Mouse (Mus musculus) hindbrain, embryonic 16.5 days (tissue): ENCODE results near the gene Tdgf1. TPM values are rescaled to one million over a fixed set of nuclear protein-coding genes. Genes with fewer than 3 reads are reported as not detected.

Experiments used
- ATAC-seq: fragments of 200-750 bp; cut with Nextera tagmentation; 2 replicates; pipeline ENCODE4 v1.8.0; 2017; ENCODE audit warnings: moderate TSS enrichment, moderate library complexity
- H3K27ac ChIP-seq: fragments of 300-500 bp; sonication (generic); 2 replicates; pipeline ENCODE4 v1.5.1; 2014; ENCODE audit warnings: low read depth, mild to moderate bottlenecking, control low read depth, low read length, moderate library complexity
- H3K27me3 ChIP-seq: fragments of 300-500 bp; sonication (generic); replicated peaks from 2 replicates; pipeline ENCODE4 v1.6.1; 2014; ENCODE audit warnings: low read length; ENCODE audit not compliant: control insufficient read depth, insufficient read depth
- H3K36me3 ChIP-seq: fragments of 300-500 bp; sonication (generic); 2 replicates; pipeline ENCODE4 v1.6.1; 2014; ENCODE audit warnings: mild to moderate bottlenecking, low read length, moderate library complexity, mixed read lengths; ENCODE audit not compliant: control insufficient read depth, insufficient read depth
- H3K4me1 ChIP-seq: fragments of 300-500 bp; sonication (generic); 2 replicates; pipeline ENCODE4 v1.6.1; 2014; ENCODE audit warnings: low read depth, low read length; ENCODE audit not compliant: control insufficient read depth, insufficient read depth
- H3K4me2 ChIP-seq: fragments of 300-500 bp; sonication (generic); 2 replicates; pipeline ENCODE4 v1.6.1; 2014; ENCODE audit warnings: mild to moderate bottlenecking, low read length, control low read depth, moderate library complexity
- H3K4me3 ChIP-seq: fragments of 300-500 bp; sonication (generic); 2 replicates; pipeline ENCODE4 v1.5.1; 2014; ENCODE audit warnings: mild to moderate bottlenecking, low read length, control low read depth, moderate library complexity
- H3K9ac ChIP-seq: fragments of 300-500 bp; sonication (generic); 2 replicates; pipeline ENCODE4 v1.6.1; 2014; ENCODE audit warnings: low read depth, mild to moderate bottlenecking, control low read depth, low read length, moderate library complexity
- H3K9me3 ChIP-seq: fragments of 300-500 bp; sonication (generic); 2 replicates; pipeline ENCODE4 v1.6.1; 2014; ENCODE audit warnings: mild to moderate bottlenecking, low read length, moderate library complexity; ENCODE audit not compliant: control insufficient read depth
- WGBS: fragments of 180-500 bp; shearing (Covaris S2); extraction: QIAGEN DNeasy Blood & Tissue Kit; methylation state at CpG from one replicate; pipeline ENCODE4 v1.1.7; 2014; 5-methylcytosine and 5-hydroxymethylcytosine counted together
- polyA plus RNA-seq: library from polyadenylated mRNA; unstranded; fragments of >200 nt; fragmentation: Nextera tagmentation; extraction: Ambion mirVana; gene quantifications from 2 replicates; pipeline ENCODE4 v1.2.1, GENCODE M21; 2015

The Tdgf1 gene
- 0.20 and 0.28 TPM in 2 replicates for polyA plus RNA-seq

DNA sequence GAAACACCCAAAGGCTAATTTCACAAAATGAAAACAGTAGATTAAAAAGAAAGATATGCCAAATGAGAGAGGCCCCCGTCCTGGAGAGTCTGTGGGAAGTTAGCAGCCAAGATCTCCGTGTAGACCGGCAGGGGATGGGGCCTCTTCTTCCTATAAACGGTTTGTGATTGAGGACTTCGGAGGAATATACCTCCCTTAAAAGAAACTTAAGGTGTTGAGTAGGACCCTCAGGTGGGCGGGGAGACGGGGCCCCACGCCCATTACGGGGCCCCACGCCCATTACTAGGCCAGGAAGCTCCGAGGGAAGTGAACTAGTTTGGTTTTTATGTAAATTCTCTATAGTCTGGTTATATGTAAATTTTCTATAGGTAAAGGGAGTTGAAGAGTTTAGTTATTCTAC, at the start of gene Tdgf1:
Gene Tdgf1, minus strand, starts transcription at position 233 of the 400 bp plus-strand sequence.
- H3K4me2 ChIP-seq: peak within 1 kb of the TSS; percentile 31; the same call in 1 of the 2 replicates
- 20% methylated on average over 11 of the region's 11 CpGs for WGBS
- H3K4me3 ChIP-seq: no peak within 1 kb of the TSS

GRCm38 (mm10) chr9:110994716-110995172, 48.8 kb upstream of the Tdgf1 start:
- Histone ChIP-seq H3K9me3 (no peaks in the 10 kb centered on the region), H3K4me1 (no peaks in the 10 kb centered on the region), H3K36me3 (no peaks in the 10 kb centered on the region), H3K27me3 (no peaks in the 10 kb centered on the region), H3K27ac (peak overlapping the region; percentile 45; the same call in 1 of the 2 replicates), H3K4me3 (peak overlapping the region; percentile 45), H3K4me2 (peak overlapping the region; percentile 59), H3K9ac (peak overlapping the region; percentile 58)
- peak; percentile 91 for ATAC-seq
- 9% methylated on average over 13 of the region's 13 CpGs for WGBS

More for the DNA sequence above, at the start of gene Tdgf1:
- Histone ChIP-seq H3K4me1 (no peaks in the 10 kb centered on the region; the same call in 1 of the 2 replicates), H3K9ac (no peak within 1 kb of the TSS), H3K36me3 (no peaks in the 10 kb centered on the region), H3K27ac (no peak within 1 kb of the TSS), H3K27me3 (peaks cover 12% of the 10 kb centered on the region), H3K9me3 (no peaks in the 10 kb centered on the region)
- no peak for ATAC-seq

DNA sequence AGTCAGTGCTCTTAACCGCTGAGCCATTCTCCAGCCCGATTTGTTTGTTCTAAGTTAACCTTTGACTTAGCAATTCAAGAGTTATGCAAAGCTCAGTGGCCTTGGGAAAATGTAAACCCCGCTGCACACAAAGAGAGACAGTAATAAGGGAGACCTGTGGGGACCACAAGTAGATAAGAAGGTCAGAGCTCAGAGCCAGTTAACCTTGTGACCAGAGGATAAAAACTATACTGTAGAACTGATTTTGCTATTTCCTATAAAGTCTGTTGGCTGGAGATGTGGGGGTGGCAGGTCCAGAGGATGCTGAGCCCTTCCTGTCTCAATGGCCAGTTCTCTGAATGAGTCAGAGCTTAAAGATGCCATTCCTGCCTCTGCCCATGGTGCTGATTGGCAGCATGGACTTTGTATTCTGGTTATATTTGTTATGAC, 47.3 kb upstream of the Tdgf1 start:
- Histone ChIP-seq H3K9ac (no peak overlapping the region), H3K9me3 (no peaks in the 10 kb centered on the region), H3K27me3 (no peaks in the 10 kb centered on the region), H3K27ac (no peak overlapping the region), H3K4me3 (no peak overlapping the region), H3K36me3 (no peaks in the 10 kb centered on the region), H3K4me2 (no peak overlapping the region), H3K4me1 (no peaks in the 10 kb centered on the region)
- ATAC-seq: no peak
- WGBS: 45% methylated on average over 3 of the region's 3 CpGs

- Histone ChIP-seq H3K9me3 (no peaks in the 10 kb centered on the region), H3K27ac (no peak within 1 kb of the TSS), H3K9ac (no peak within 1 kb of the TSS), H3K4me3 (no peak within 1 kb of the TSS), H3K36me3 (no peaks in the 10 kb centered on the region), H3K27me3 (no peaks in the 10 kb centered on the region), H3K4me1 (no peaks in the 10 kb centered on the region), H3K4me2 (no peak within 1 kb of the TSS)
- no peak for ATAC-seq
- 68% methylated on average over 6 of the region's 6 CpGs for WGBS
Observed at GRCm38 (mm10) chr9:110990204-110990603, 44.2 kb upstream of the Tdgf1 start, which contains the start of gene Rtp3. Gene Rtp3 (minus strand): TSS chr9:110990583.

DNA sequence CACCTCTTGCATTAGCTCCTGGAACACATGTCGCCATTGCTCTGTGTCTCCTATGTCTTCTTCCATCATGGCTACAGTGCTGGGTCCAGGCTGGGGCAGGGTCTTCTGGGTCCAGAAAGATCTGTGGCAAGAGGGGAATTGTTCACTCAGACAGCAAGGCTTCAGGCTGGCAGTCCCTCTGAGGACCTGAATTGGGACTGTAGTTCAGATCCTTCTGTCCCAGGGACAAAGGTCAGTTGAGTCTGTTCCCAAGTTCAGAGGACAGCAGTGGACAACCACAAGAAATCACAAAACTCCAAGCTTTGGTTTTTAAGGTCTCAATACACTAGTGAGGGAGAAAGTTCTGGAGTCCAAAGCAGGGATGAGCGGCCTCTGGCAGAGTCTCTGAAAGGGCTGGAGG, 43.6 kb upstream of the Tdgf1 start:
- Histone ChIP-seq H3K9me3 (no peaks in the 10 kb centered on the region), H3K36me3 (no peaks in the 10 kb centered on the region), H3K4me2 (no peak overlapping the region), H3K27ac (no peak overlapping the region), H3K4me3 (no peak overlapping the region), H3K27me3 (no peaks in the 10 kb centered on the region), H3K4me1 (no peaks in the 10 kb centered on the region), H3K9ac (no peak overlapping the region)
- ATAC-seq: no peak
- 93% methylated on average over 2 of the region's 2 CpGs for WGBS

GRCm38 (mm10) chr9:110989141-110989540, 43.2 kb upstream of the Tdgf1 start:
- no peaks in the 10 kb centered on the region for H3K36me3 ChIP-seq
- H3K4me2 ChIP-seq: no peak overlapping the region
- H3K27me3 ChIP-seq: no peaks in the 10 kb centered on the region
- no peaks in the 10 kb centered on the region for H3K4me1 ChIP-seq
- H3K9ac ChIP-seq: no peak overlapping the region
- no peaks in the 10 kb centered on the region for H3K9me3 ChIP-seq
- 67% methylated on average over 4 of the region's 4 CpGs for WGBS
- no peak overlapping the region for H3K27ac ChIP-seq
- ATAC-seq: no peak
- no peak overlapping the region for H3K4me3 ChIP-seq

GRCm38 (mm10) chr9:110988078-110988477, 42.1 kb upstream of the Tdgf1 start:
- Histone ChIP-seq H3K27me3 (no peaks in the 10 kb centered on the region), H3K27ac (no peak overlapping the region), H3K4me2 (no peak overlapping the region), H3K4me1 (no peaks in the 10 kb centered on the region), H3K9me3 (no peaks in the 10 kb centered on the region), H3K4me3 (no peak overlapping the region), H3K9ac (no peak overlapping the region), H3K36me3 (no peaks in the 10 kb centered on the region)
- no peak for ATAC-seq
- WGBS: 78% methylated on average over 3 of the region's 3 CpGs

GRCm38 (mm10) chr9:110987331-110987730, 41.4 kb upstream of the Tdgf1 start:
- Histone ChIP-seq H3K9me3 (no peaks in the 10 kb centered on the region), H3K27me3 (no peaks in the 10 kb centered on the region), H3K27ac (no peak overlapping the region), H3K36me3 (no peaks in the 10 kb centered on the region), H3K4me3 (no peak overlapping the region), H3K4me1 (no peaks in the 10 kb centered on the region), H3K9ac (no peak overlapping the region), H3K4me2 (no peak overlapping the region)
- WGBS: 88% methylated on average over 4 of the region's 4 CpGs
- no peak for ATAC-seq

DNA sequence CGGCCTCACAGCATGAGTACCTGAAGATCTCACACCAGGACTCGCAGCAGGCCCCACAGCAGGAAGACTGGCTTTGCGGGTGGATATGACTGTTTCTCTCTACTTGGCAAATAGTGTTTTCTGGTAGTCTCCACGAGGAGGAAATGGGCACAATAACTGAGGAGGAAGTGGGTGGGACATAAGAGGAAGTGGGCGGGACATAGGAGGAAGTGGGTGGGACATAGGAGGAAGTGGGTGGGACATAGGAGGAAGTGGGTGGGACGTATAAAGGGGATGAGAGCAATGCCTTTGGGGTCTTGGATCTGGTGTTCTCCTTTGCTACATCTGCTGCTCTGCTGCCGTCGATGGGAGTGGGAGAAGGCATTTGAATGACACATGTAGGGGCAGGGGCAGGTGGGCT, 40.0 kb upstream of the Tdgf1 start:
- H3K27me3 ChIP-seq: no peaks in the 10 kb centered on the region
- no peaks in the 10 kb centered on the region for H3K9me3 ChIP-seq
- no peak overlapping the region for H3K9ac ChIP-seq
- no peaks in the 10 kb centered on the region for H3K36me3 ChIP-seq
- no peak overlapping the region for H3K4me3 ChIP-seq
- H3K27ac ChIP-seq: no peak overlapping the region
- WGBS: 94% methylated on average over 8 of the region's 8 CpGs
- no peak for ATAC-seq
- H3K4me2 ChIP-seq: no peak overlapping the region
- H3K4me1 ChIP-seq: no peaks in the 10 kb centered on the region

- no peaks in the 10 kb centered on the region for H3K4me1 ChIP-seq
- H3K9me3 ChIP-seq: no peaks in the 10 kb centered on the region
- no peaks in the 10 kb centered on the region for H3K36me3 ChIP-seq
- no peak for ATAC-seq
- no peaks in the 10 kb centered on the region for H3K27me3 ChIP-seq
- no peak overlapping the region for H3K9ac ChIP-seq
- no peak overlapping the region for H3K27ac ChIP-seq
- no peak overlapping the region for H3K4me3 ChIP-seq
- WGBS: 96% methylated on average over 5 of the region's 5 CpGs
- no peak overlapping the region for H3K4me2 ChIP-seq
Observed at GRCm38 (mm10) chr9:110985541-110985940, 39.6 kb upstream of the Tdgf1 start.
